Mouse (Mus musculus) G1E (cell line): ENCODE results near the gene Dpf3.

Experiments used
- CTCF ChIP-seq: IDR thresholded peaks from 2 replicates; pipeline ENCODE4 v1.5.1; 2012; ENCODE audit warnings: low read depth, low read length, inconsistent platforms, mixed read lengths
- GATA1 ChIP-seq: IDR thresholded peaks from 2 replicates; pipeline ENCODE4 v1.6.1; 2012; ENCODE audit warnings: borderline replicate concordance, low read length, inconsistent platforms, mixed read lengths
- GATA2 ChIP-seq: IDR thresholded peaks from 2 replicates; pipeline ENCODE4 v1.6.1; 2012; ENCODE audit warnings: low read depth, low read length, inconsistent platforms, borderline replicate concordance
- POLR2AphosphoS5 ChIP-seq: IDR thresholded peaks from 2 replicates; pipeline ENCODE4 v1.6.1; 2012; ENCODE audit warnings: low read depth, low read length, inconsistent platforms; ENCODE audit not compliant: insufficient replicate concordance
- TAL1 ChIP-seq: conservative IDR thresholded peaks from 2 replicates; pipeline ENCODE4 v1.6.1; 2012; ENCODE audit warnings: low read depth, low read length, inconsistent platforms, mixed read lengths

DNA sequence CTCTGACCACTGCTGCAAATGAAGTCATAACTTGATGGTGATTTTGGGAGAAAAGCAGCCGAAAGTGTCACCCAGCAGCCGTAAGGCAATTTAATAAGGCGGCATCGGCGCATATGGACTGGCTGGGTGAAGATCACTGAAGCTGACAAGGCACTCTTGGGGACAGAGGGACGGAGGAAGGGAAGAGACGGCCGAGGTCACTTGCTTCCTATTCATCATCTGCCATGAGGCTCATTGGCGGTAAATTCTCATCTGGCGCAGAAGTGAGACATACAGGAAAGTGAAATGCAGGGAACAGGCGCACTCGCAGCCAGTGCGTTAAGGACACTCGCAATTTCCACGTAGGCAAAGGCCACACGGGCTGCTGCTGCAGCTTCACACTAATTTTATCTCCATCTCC lies 95.5 kb downstream of the Dpf3 start:
- no peak for TF ChIP-seq CTCF
- no peak for TF ChIP-seq TAL1
- no peak for TF ChIP-seq GATA1
- no peak for TF ChIP-seq POLR2AphosphoS5
- no peak for TF ChIP-seq GATA2
